Mouse (Mus musculus) cerebellum, postnatal 25 days (tissue): Measurements from ENCODE around the gene Cemip2.

Source experiments
- DNase-seq, 2 experiments: peaks; one replicate each; pipeline ENCODE4 v3.0.0; 2021; ENCODE audit warnings: mixed read lengths in 2 of 2

The Cemip2 gene

DNA sequence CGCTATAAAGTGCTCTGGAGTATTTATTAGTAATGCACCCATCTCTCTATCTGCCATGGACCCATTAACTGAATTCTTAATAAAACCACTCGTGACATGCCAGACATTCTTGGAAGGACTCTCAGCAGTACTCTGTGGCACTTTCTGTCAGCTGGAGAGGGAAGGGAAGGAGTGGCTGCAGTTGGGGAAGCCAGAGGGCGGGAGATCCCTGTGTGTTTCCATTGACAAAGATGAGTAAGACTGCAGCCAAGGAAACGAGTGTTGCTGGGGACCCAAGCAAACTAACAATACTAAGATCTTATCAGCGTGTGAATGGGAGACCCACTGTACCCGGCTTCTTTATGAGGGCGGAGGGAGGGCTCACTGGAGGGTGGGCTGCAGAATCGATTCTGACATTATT lies 2.5 kb downstream of the Cemip2 start:
- no peak for DNase-seq

DNA sequence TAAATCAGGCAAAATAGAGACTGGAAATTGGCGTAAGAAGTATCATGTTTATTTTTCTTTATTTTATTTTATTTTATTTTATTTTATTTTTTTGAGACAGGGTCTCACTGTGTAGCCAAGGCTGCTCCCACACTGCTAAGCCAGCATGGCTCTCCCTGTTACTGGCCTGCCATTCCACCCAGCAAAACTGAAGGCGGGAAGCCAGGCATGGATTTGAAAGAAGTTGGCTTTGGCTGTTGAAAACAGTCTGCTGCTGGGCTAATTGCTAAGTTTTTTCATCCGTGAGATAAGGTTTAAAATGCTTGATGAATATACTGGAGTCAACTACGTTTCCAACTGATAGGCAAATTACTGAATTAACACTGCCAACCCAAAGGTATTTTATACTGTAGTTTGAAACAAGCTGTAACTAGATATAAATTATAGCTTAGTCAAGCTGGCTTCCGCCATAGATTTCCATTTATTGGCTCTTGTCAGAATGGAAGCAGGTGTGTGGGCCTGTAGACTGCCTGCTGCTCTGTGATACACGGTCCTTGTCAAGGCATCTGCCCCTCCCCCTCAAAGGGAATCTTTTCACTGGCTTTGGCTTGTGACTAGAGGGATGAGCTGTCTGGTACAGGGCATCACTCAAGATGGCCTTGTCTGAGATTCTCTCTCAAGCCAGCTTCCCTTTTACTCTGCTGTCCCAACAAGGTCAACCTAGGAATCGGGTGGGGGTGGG lies 3.1 kb downstream of the Cemip2 start:
- DNase-seq = no peak

DNA sequence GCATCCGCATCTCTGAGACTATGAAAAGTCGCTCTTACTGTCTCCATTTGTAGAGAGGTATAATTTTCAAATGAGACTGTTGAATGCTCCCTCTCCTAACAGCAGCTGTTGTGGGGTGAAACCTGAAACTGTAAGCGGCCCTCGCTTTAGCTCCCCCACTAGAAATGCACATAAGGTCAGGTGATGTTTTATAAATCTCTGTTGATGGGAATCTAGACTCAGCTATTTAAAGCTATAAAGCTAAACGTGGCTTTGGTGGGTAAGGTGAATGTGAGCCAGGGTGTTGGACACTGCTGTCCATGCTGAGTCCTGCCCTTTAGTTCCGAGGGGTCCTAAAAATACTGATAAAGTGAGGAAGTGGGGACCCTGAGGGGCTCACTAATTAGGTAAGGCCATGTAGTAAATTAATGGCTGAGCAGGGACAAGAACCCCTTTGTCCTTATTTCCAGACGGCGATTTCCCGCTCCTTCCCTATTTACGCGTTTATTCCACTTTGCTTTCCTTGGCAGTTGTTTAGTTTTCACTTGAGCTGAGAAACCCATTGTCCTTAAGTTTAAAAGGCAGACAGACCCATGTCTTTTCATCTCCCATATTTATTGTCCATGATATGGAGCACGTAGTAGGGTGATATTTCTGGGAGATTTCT lies 3.8 kb downstream of the Cemip2 start:
- no peak for DNase-seq

DNA sequence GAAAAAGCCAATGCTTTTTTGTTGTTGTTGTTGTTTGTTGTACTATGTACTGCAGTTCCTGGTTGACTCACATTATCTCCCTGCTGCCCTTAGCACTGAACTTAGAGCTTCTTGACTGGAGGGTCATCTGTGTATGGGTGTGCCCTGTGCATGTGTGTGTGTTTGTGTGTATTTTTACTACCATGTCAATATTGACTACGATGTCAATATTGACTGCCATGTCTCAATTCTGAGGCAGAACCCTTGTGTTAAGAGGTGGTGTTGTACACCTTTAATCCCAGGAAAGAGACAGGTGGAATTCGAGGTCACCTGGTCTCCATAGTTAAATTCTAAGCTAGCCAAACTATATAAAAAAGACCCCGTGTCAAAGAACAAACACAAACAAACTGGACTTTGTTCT lies 5.6 kb downstream of the Cemip2 start:
- no peak for DNase-seq

DNA sequence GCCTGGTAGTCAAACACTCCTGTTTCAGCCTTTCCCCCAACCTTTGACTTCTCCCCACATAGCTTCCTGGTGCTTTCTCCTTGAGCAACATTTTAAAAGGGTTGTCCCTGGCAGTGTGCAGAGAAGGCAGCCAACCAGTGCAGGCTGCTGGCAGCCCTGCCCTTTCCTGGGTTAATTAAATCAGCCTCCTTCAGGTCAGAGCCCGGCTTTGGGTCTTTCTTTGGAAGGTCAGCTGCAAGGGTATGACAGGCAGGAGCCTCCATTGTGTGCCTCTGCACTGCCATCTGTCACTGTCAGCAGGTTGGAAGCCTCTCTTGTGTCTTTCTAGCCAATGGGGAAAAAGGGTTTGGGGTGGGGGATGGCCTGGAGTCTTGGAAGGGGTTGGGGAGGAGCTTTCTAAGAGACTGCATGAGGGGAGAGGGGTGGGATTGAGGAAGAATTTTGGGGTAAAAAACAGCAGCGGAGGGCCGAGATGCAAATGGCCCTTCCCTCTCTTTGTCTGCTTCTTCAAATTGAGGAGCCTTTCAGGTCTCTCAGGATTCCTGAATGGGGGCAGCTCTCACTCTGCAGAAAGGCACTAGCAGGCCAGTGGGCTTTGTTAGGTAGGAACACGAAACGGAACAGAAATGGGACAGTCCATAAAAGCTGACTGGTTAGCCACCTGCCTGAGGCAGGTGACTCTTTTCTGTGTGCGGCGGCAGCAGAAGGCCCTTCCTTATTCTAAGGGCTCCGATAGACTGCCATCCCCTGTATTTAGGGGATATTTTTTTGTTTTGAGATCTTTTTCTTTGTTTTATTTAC lies 6.4 kb downstream of the Cemip2 start:
- peak; percentile 68 to 73 for DNase-seq

DNA sequence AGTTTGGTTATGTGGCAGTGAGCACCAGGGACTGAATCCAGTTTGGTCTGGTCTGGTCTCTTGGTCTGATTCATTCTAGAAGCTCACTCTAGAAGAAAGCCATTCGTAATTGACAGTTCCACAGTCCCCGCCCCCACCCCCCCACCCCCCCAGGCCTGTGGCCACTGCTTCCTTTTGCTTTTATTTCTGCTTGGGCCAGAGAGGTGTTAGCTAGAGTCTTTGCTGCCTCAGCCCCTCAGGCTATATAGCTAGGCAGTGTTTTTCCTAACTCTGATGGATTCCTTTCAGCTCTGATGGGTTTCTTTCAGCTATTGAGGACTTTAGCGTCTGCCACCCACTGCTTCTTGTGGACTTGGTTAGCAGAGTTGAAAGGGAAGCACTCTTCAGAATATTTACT lies 7.0 kb downstream of the Cemip2 start:
- DNase-seq = no peak

DNA sequence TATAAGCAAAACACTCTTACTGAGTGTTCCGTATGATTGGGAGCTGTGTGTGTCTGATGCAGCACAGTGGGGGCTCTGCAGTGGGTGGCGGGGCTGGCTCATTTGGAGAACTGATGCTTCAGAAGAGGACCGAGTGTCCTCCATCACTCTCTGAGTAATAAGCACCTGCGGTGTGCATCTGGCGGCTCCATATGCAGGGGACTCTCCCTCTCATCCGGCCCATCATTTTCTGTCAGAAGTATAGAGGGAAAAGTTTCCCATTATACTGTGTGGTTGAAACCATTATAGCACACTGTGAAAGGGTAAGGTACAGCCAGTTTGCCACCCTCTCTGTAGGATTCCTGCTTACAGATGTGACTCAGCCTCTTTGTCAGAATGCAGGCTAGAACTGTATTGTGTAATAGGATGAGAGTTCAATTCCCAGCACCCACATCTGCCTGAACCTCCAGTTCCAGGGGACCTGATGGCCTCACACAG lies 8.9 kb downstream of the Cemip2 start:
- DNase-seq = peak; percentile 64 to 73

DNA sequence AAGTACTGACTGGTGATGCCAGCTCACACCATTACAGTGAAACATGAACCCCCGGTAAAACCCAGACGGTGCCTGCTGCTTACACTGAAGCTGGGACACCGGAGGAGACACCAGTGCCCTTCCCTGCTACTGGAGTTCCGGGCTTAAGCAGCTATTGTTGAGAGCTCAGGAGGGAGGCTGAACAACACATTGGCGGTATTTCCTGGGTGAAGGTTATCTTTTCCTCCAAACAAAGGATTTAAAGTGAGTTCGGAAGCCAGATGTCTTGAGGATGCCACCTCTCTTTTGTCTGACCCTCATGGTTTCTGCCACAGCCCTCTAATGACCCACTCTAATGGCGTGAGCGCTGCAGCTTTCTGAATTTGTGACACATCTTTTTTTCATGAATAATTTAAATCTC lies 10.9 kb downstream of the Cemip2 start:
- no peak for DNase-seq

DNA sequence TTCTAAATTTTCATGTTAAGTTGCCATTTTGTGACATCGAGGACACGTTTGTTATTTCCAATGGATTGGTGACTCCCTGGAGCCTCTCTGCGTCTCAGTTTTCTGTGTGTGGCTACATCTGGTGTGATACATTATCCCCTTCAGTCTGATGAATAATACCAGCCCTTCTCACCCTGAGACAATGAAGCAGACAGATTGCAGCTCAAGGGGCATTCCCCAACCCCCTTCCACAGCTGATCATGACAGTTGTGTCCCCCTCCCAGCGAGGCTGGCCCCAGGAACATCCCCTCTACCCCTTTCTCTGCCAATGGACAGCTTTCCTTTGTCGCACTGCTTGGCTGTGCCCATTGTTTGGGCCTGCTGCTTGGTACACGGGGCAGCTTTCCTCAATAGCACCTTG lies 11.5 kb downstream of the Cemip2 start:
- DNase-seq = no peak

DNA sequence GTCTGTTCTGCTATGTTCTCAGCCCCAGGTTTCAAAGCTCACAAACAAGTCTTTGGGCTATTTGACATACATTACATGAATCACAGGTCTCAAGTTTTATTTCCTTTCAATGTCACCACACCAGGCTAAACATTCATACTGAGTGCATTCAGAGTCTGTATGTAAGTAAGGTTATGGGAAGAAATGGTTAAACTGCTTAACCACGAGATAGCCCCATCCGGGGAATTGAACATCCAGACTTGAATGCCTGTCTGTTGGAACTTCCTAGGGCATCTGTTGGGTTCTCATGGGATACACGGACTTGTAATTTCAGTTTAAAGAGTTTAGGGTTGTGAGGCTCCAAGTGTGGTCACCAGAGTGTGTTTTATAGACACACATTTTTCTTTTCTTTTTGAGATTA lies 13.2 kb downstream of the Cemip2 start:
- no peak for DNase-seq

DNA sequence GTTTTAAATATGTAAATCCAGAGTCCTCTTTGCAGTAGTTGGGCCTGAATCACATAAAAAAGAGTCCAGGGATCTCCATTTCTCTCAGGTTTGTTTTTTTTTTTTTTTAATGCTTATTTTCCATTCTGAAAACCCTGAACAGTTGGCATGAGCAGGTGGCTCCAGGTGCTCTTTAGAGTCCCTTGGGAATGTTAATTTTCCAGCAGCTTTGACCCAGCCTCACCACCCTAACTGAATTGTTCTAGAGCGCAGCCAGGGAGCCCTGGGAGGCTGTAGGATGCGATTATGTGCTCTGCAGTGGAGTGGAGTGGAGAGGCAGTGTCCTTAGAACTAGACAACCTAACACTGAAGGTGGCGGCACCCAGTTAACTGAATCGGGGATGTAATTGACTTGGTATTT lies 13.7 kb downstream of the Cemip2 start:
- DNase-seq = peak; percentile 37 to 48

DNA sequence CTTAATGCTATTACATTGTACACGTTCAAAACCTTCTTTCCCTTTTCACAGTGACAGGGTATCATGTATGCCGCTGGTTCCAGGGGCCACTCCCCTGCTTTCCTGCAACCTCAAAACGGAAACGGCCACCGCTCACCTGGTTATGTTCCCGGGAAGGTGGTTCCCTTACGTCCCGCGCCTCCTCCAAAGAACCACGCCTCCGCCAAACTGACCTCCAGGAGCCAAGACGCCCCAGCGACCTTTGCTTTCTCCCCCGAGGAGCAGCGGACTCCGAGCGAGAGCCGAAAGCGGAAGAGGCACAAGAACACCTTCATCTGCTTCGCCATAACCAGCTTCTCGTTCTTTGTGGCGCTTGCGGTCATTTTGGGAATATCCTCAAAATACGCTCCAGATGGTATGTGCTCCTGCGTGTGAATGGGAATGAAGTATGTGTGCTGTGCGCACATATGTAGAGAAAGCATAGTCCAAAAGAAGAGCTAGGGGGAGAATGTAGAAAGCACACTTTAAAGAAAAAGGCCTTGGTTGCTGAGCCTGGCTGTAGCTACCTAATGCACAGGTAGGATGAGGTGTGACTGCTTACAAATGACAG lies 14.5 kb downstream of the Cemip2 start:
- DNase-seq = no peak

DNA sequence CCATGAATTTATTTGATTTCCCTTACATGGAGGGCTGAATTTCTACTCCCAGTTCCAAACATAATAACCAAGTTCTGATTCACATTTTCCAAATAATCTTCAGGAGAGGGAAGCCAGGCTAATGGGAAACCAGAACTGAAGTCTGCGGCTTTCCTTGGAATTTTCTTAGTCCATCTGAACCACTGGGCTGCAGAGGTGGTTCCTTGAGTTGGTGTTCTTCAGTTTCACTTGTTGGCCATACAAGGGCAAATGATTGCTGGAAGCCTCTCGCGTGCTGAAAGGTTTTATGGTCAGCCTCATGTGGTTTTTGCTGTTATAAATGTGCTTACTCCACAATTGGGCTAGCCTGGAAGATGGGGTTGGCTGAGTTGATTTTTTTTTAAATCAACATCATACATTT lies 16.4 kb downstream of the Cemip2 start:
- DNase-seq = no peak

DNA sequence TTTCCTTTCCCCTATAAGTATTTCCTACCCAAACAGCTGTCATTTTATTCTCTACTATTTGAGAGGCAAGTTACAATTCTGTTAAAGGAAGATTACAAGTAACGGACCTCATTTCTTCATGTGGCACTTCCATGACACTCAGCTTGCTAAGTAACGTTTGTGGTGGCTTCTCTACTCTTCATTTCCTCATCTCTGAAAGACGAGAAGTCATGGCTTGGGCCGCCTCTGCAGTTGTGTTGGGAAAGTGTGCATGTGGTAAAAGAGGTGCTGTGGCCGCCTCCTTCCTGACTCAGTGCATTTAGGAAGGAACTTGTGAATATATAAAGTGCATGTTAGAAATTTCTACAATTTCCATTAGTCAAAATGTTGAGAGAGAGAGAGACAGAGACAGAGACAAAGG lies 18.2 kb downstream of the Cemip2 start:
- no peak for DNase-seq

DNA sequence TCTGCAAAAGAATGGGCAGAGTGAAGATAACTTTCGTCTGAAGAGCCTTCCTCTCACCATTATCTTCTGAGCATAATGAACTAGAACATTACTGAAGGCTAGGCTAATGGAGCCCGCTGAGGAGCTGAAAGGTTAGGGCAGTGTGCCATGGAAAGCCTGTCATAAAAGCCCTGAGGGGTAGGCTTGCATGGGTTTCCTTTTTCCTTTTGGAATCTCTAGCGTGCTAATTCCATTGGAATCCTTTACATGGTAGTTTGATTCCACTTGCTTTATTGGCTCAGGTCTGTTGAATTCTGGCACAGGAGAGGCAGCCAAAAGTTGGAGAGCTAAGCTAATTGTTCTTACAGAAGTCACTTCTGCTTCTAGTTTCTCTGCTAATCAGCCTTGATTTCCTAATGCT lies 20.6 kb downstream of the Cemip2 start:
- DNase-seq = peak in 1 of 2 experiments; percentile 35

DNA sequence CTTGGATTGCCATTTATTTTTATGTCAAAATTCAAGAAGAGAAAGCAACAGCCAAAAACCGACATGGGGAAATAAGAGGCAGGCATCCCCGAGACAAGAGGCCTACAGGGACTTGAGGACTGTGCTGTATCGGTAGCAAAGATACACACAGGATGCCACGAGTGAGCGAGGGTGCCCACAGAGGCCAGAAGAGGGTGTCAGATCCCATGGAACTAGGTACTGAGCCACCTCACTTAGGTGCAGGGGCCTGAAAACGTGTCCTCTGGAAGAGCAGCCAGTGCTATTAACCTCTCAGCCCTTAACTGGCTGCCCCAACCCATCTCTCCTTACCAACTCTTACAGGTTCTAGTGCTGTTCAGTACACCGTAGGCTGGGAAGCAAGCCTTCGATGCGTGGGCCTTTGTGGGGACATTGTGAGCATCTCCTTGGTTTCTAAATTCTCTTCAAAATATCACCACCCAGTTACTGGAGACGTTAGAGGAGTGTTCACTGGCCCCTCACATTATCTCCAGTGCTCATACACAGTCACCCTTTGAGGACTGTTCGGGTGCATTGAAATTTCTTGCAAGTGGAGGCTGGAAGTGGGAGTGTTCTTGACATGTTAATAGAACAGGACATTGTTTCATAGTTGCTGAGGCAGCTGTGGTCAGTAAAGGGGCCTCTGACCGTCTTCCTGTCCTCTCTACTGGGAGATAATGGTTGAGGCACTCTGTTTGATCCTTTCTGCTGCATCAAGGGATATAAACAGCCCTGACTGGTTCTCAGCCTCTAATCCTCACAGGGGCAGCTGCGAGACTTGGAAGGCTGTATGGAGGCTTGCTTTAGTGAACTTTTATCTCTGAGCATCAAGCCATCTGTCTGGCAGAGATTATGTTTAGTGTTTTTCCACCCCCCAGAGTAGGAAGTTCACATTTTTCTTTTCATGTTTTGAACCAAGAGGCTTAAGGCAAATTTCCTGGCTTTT lies 21.6 kb downstream of the Cemip2 start:
- DNase-seq = no peak

DNA sequence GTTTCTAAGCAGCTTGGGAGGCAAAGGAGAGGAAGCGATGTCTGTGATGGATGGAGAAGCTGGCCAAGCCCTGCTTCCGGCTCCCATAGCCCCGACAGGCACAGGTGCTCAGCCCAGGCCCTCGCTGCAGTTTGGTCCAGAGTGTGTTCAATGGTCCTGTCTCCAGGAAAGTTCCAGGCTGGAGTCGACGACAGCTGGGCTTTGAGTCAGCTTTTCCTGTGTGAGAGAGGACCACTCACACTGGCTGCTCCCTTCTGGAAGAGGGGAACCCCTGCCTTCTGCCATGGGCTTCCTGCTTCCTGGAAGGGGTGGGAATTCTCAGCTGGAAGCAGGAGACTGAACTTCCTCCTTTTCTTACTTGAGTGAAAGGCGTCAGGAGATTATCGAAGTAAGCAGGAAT lies 26.3 kb downstream of the Cemip2 start:
- DNase-seq = no peak

DNA sequence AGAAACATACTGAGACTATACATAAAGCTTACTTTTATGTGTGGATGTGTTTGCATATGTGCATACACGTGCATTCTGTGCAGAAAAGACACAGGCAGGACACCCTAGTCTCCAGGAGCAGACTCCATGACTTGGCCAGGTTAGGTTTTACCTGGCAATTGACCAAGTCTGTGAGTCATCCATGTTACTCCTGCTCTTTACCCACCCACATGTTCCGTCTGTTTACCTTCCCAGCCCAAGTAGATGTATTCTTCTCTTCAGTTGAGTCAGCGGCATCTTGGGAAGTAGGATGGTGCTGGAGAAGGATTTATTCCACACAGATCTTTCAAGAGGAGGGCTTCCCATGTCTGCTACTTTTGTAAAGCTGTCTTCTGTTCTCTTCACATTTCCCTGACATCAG lies 27.2 kb downstream of the Cemip2 start:
- DNase-seq = peak; percentile 62 to 78

DNA sequence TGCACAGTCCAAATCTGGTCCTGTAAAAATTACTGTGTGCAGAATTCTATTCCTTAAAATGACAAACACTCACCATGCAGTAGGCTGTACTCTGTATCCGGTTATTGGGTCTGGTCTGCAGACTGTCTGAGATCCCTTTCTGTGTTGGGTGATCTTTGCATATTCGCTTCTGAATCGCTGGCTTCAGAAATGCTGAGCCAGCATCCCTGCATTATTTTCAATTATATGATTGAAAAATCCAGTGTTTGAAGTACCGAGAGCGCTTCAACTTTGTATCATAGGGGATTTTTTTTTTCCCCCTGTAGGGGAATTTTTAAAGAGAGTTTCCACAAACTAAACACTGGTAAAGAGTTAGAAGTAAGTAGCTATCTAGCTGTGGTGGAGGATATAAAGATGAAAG lies 32.0 kb downstream of the Cemip2 start:
- DNase-seq = no peak

DNA sequence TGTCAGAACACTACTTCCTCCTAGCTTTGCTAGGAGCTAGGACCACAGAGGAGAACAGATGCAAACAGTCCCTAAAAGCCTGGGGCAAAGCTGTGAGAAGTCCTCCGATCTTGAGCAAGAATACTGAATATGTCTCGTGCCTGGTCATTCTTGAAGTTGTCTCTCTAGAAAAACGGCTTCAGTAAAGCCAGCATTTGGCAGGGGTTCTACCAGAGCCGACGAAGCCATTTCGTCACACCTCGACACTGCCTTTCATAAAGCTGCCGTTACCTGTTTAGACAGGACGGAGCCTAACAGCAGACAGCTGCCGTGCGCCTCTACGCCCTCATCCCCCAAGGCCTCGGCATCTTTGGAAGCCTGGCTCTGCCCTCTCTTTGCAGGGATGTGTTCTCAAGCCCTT lies 35.4 kb downstream of the Cemip2 start:
- no peak for DNase-seq

DNA sequence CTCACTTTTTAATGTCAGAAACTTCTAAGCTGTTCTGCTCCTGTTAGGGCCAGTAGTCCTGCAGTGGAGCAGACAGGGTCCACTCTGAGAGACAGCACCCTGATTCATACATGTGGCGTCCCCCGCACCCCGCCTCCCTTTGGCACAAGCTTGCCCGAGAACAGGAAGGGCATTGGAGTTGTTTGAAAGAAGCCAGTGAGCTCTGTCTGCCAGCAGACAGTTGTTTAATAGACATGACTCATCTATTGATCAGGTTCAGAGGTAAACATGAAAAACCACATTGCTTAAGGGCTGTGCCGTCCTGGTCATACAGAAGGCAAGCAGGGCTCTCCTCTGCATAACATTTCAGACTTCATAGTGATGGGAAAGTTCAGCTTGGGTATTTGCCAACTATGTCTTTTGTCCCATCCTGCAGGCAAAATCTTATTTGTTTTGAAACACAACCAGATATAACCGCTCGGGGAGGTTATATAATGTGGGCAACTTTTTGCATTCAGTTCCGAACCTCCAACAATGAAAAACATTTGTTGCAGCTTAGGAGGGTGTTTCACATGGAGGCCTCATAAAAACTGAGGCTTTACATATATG lies 36.4 kb downstream of the Cemip2 start:
- DNase-seq = no peak

DNA sequence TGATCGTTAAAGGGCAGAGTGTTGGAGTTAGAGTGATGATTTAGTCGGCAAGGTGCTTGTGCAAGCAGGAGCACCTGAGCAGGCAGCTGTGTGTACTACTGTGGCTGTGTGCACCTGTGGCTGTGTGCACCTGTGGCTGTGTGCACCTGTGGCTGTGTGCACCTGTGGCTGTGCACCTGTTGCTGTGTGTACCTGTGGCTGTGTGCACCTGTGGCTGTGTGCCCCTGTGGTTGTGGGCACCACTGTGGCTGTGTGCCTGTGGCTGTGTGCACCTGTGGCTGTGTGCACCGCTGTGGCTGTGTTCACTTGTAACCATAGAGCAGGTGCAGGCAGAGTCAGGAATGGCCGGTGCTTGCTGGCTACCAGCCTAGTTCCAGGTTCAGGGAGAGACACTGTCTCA lies 38.1 kb downstream of the Cemip2 start:
- DNase-seq = no peak
